Mouse (Mus musculus) embryo, embryonic 10 days (tissue): ENCODE data around the gene Rps6kb1.
"Not testable (repeated sequence)": the region's sequence is repeated elsewhere in the genome, so short reads cannot be mapped to it uniquely, and the experiment has no call there.

Source experiments
- DNase-seq: peaks from one replicate; pipeline ENCODE4 v3.0.0-alpha.2; 2015; ENCODE audit warnings: low spot score

The Rps6kb1 gene

DNA sequence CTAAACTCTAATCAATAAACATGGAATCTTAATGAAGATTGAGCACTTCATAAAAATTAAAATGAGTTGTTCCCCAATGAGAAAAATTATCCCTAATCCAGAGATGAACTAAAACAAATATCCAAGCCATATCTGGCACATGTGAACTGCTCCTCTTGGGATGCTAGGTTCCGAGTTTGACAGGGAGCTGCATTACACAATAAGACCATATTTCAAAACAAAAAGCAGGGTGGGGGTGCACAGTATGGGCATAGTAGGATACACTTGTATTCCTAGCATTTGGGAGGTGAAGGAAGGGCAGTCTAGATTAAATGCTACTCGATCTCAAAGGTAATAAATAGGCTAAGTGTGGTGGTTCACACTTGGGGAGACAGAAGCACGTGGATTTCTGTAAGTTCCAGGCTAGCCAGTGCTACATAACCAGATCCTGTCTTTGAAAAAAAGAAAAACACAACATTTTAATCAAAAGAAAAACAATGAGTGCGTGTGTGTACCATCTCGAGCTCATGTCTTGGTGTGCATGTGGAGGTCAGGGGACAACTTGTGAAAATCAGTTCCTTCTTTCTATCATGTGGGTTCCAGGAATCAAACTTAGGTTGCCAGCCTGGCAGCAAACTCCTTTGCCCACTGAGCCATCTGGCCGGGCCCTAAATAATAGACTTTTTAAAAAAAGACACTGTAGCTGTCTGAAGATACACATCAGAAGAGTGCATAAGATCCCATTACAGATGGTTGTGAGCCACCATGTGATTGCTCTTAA lies 4.7 kb downstream of the Rps6kb1 start:
- DNase-seq = no peak

DNA sequence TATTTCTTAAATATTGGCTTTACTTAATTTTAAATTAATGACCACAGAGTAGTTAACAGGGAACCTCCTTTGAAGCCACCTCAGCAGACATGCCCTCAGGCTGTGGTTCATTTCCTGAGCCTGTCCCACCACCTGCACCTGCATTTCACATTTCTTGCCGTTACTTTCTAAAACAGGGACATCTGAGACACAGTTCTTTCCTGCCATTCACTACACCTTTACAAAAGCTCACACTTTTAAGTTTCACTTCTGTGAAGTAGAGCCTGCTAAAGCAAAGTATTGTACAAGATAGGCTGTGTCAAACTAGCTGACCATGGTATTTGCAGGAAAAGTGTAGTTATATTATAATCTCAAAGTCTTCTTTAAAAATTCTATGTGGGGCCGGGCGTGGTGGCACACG lies 5.8 kb downstream of the Rps6kb1 start:
- DNase-seq = no peak

DNA sequence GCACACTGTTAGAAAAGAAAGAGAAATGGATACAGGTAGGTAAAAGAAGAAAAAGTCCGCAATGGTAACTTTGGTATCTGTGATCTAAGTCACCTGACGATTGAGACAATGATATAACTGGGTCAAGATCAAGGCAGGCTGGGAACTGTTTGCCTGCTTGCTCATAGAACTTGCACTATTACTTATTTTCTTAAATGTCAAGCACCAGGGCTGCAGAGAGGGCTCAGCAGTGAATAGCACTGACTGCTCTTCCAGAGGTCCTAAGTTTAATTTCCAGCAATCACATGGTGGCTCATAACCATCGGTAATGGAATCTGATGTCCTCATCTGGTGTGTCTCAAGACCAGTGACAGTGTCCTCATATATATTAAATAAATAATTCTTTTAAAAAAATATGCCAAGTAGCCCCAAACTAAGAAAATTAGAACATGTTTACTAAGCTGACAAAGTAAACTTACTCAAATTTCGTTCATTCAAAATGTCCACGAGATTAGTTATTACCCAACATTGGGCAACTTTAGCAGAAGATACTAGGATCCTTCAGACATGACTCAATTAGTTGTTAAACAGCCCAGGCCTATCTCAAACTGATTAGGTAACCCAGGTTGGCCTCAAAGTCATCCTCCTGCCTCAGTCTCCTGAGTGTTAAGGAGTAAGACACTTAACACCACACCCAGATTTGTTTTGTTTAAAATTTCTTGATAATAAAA lies 10.2 kb downstream of the Rps6kb1 start:
- DNase-seq = no peak

DNA sequence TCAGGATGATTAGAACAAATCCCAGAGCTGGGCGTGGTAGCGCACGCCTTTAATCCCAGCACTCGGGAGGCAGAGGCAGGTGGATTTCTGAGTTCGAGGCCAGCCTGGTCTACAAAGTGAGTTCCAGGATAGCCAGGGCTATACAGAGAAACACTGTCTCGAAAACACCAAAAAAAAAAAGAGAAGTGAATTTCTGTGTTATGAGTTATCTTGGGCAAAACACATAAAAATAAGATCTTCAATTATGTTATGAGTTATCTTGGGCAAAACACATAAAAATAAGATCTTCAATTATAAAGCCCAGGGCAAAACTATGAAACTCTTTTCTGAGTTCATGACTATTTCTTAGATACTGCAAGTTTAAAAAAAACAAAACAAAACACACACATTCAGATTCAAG lies 11.3 kb downstream of the Rps6kb1 start:
- not testable (repeated sequence) for DNase-seq

DNA sequence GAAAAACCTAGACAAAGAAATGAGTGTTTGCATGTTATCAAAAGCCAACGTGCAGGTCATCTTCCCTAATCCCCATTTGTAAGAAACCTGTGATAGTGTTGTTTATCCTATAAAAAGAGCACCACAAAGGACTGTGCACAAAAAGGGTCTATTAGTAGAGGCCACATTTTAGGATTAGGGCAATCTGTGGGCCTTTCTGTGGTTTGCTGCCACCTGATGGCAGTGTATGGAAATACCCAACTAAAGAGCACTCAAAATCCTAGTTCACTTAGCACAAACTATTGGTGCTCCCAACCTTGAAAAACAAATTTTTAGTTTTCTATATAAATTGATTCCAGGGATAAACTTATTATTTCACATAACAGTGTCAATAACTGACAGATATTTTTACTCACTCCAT lies 11.8 kb downstream of the Rps6kb1 start:
- peak; percentile 28 for DNase-seq

DNA sequence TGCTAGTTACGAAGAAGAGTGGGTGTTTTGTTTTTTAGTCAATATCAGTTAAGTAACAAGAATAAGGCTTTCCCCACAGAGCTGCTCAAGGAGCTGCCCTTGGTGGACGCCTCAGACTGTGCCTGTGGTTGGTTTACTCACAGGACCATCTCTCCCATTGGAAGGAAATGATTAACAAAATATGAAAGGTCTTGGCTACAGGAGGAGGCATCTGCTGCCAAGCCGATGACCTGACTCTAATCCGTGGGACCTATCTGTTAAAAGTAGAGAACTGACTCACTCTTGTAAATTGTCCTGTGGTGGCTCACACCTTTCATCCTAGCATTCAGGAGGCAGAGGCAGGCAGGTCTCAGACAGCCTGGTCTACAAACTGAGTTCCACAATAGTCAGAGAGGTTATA lies 17.1 kb downstream of the Rps6kb1 start:
- no peak for DNase-seq

DNA sequence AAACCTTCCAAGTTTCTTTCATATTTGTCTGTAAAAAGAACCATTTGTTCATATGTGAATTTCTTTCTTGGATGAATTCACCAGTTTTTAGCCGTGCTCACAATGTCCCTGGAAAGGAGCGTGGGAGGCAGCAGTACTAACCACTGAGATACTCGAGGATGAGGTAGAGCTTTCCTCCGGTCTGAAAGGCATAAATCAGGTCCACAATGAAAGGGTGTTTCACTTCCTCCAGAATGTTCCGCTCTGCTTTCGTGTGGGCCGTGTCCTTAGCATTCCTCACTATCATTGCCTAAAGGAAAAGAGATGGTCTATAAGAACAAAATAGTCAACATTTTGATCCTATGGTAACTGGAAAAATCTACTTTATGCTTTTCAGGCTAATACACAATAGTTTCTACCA lies 24.9 kb downstream of the Rps6kb1 start:
- no peak for DNase-seq

DNA sequence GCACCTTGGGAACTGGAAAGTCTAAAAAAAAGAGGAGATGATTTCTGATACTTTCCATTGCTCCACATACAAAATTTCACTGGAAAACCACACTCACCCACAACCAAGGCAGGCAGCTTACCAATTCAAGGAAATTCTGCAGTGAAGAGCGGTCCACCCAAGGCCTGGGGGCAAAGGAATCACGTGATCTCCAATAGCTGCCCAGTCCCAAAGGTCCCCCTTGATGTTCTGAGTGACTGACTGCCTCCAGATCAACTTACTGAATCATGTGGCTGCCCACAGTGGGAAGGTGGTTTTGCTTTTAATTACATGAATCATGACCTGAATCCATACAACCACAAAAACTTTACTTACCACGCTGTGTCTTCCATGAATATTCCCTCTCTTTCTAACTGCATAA lies 27.4 kb downstream of the Rps6kb1 start:
- DNase-seq = no peak

DNA sequence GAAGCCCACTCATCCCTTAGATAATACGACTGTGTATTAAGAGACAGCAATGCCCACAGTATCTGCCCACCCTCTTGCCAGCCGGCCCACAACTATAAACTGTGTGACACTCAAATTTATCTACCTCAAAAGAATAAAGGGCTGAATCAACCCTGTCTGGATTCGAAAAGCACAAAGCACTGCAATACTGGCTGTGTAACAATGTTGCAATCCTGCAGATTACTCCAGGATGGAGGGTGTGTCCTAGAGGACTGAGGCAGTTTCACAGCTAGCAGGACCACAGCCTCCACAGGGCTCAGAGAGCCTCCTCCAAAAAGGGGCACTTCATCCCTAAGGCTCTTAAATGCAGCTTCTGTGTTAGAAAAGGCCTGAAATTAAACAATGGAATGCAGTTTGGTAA lies 28.0 kb downstream of the Rps6kb1 start:
- no peak for DNase-seq

DNA sequence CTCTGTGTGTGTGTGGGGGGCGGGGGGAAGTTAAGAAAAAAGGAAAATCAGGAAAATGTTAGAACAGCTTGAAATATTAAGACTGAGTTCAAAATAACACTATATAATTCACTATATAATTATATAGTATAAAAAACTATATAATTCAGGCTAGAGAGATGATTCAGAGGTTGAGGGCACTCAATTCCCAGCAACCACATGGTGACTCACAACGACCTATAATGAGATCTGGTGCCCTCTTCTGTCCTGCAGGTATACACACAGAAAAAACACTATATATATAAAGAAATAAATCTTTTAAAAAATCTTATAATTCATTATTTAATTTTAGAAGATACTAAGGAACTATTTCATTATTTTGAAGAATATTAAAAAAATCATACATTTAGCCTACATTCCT lies 36.6 kb downstream of the Rps6kb1 start:
- DNase-seq = no peak

DNA sequence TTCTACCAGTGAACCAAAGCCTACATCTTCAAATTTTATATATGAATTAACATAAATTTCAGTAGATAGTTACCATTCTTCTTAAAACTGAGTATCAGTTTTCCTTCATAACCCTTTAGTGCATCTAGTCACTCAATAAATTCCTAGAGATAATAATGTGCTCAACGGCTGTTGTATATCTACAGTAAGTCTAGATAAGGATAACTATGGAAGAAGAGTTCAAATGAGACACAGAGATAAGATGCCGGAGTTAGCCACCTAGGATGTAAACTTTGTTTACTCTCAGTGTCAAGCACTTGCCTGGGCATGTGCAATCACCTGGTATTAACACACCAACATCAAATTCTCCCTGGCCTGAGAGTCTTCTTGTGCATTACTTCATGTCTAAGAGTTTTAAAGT lies 37.3 kb downstream of the Rps6kb1 start:
- no peak for DNase-seq

DNA sequence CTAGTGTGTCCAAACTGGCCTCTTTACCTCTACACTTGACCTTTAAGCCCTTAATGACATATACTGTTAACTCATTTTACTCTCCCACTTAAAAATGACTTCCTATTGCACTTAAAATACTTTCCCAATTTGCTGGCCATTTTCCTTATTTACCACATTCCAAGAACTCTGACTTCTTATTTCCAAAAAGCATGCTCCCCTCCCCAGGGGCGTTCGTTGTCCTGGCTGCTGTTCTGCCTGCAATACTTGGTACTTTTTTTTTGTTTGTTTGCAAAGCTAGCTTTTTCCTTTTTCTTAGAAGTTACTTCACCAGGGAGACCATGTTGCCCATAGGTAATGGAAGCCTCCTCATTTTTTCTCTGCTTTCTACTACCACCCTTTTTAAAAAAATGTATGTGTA lies 41.5 kb downstream of the Rps6kb1 start:
- no peak for DNase-seq

DNA sequence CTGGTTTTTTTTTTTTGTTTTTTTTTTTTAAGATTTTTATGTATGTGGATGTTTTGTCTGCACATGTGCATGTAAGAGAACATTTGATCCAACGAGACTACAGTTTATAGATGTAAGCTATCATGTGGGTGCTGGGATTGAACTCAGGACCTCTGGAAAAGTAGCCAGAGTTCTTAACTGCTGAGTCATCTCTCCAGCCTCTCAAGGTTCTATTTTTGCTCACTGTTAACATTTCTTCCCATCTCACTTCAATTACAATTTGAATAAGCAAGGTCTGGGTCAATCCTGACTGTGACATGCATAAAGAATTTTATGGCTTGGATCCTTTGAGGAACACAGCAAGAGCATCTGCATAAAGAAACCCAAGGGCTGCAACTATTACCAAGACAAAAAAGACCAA lies 43.8 kb downstream of the Rps6kb1 start:
- no peak for DNase-seq

DNA sequence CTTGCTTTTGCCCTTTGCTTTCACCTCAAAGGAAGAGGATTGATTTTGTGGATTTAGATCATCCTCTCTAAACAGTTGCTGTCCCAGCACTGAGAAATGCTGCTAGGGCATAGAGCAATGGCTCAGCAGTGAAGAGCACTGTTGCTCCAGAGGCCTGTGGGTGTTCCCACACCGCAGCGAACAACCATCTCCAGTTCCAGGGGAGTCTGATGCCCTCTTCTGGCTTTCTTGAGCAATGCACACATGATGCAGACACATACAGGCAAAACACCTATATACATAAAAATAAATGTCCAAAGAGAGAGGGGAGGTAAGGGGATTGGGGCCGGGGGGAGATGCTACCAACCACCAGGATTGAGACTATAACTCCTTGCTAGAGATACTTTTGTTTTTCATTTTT lies 46.7 kb downstream of the Rps6kb1 start:
- no peak for DNase-seq

DNA sequence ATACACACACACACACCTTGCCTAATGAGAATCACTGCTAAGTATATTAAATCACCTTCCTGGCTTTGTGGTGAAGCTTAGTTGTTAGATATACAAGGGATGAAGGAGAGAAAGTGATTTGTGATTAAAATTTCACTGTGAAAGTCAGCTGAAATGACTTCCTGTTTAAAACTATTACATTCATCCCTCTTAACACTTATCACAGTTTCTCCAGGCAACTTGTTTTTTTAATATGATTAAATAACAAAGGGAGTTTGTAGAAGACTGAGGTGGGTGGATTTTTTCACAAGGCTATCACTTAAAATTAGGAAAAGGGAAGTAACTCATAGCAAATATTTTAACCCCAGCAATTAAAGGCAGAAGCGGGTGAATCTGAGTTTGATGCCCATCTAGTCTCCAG lies 47.2 kb downstream of the Rps6kb1 start:
- no peak for DNase-seq

DNA sequence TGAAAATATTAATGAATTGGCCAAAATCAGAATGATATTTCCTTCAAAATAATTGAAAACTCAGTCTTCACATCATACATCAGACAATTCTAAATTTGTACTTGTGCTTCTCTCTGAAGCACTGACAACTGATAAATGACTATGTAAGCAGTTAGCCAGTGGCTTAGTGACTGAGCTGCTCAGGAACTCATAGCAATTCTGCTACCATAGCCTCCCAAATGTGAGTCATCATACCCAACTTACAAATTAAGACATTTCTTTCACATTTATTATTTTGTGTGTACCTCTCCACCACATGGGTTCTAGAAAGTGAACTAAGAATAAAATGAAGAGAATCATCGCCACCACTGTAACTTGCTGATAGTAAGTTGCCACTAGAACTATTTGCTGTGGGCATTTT lies 53.8 kb downstream of the Rps6kb1 start:
- DNase-seq = no peak

DNA sequence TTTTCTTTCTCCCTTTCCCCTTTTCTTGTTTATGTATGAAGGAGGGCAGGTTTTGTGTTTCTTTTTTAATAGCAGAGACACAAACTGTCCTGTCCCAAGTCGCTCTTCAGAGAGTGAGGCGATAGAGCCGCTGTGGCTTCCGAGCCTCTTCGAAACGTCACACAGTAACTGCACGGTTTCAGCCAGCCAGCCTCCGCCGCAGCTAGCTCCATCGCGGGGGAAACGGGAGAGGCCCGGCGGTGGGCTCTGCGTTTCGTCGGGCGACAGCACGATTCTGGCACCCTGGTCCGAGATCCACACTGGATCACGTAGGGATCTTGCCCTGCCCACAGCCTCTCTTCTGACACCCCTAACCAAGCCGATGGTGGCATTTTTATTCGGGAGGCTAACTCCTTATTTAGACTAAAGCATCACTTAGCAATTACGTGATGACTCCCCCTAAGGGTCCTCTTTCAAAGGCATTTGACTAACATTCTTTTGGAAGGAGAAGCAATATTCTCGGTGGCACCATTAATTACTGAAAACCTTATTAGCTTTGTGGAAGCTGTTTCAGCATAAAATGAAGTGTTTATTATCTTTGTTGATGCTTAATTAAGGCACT lies 59.6 kb downstream of the Rps6kb1 start:
- DNase-seq = peak; percentile 73

DNA sequence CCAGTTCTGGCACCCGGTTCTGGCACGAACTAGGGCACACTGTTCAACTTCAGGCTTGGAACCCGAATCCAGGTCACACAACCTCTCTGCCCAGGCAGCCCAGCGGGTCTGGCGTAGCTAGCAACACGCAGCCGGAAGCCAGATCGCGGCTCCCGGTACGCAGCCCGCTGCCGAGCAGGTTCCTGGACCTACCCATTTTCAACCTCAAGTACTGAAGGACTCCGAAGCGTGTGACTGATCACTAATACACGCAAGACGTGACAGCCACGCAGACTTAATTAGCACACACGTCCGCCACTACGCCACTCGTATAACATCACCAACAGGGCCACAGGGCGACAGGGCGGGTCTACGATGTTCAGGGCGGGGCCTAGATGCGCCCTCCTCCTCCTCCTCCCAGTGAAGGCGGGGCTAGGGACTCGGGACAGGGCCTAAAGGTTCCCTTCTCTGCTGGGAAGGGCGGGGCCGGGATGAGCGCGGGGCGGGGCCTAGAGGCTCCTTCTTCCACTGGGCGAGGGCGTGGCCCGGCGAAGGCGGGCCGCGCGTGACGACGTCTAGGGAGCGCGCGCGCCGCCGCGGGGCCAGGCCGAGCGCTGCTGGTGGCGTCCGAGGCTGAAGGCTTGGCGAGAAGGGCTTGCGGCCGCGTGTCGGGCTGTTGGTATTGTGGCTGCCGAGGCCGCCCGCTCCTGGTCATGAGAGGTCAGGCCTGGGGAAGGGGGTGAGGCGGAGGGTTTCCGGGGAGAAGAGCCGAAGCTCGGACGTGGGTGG lies 60.3 kb downstream of the Rps6kb1 start, which contains the start of gene Rnft1:
Rnft1 (plus strand) TSS at position 557 of the 768 bp plus-strand sequence.
- DNase-seq = peak; percentile 98

DNA sequence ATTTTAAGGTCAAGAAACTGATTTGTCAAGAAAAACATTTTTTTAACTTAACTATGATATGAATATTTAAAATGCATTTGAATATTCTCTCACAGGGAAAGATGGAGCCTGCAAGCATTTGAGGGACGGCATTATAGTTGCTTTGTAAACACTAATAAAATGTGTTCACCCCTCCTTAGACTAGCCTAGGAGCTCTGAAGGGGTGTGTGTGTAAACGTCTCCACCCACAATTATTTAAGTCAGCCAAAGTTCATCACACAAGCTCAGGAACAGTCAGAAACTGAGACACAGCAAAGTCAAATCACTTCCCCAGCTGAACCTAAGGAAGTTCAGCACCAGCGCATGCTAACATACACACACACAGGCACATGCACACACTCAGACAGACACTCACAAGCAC lies 71.0 kb downstream of the Rps6kb1 start:
- no peak for DNase-seq

DNA sequence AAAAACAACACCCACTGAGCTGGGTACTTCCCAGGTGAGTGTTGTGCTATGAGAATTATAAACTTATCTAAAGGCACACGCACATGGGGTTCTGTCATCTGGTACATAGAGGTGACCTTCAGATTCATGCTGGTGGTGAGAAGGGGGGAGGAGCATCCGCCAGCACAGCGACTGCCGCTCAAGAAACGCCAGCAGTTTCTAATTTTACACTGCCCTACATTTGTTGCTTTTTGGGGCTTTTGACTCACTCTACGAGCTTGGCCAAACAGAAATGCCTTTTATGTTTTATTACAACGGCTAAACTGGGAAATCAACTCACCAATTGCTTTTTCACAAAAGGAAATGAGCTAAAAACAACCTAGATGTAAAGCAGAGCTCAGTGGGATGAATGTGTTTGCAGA lies 71.8 kb downstream of the Rps6kb1 start:
- no peak for DNase-seq

DNA sequence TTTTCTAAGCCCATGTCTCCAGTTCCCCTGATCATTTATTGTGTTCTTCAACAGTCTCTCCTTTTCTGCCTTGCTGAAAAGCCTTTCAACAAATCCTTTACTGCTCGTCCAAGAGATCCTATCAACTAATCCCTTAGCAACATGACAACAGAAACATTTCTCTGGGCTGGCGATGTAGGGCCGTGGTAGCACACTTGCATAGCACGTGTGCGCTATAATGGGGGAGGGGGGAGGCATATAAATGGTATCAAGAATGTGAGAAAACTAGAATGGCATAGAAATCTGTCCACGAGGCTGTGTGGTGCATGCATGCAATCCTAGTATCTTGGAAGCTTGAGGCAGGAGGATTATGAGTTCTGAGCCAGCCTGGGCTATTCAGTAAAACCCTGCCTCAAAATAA lies 72.8 kb downstream of the Rps6kb1 start:
- DNase-seq = no peak

DNA sequence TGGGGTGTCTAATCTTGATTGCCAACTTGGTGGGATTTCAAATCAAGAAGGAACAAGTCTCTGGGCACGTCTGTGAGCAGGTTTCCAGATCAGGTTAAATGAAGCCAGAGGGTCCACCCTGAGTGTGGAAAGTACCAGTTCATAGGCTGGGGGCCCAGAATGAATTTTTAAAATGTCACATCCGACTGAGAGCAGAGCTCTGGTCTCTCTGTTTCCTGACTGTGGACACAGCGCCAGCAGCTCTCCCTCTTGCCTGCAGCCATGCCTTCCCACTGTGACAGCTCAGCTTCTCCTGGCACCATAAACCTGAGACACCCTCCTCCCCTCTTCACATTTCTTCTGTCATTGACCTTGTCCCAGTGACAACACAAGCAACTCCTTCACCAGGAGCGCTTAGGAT lies 75.6 kb downstream of the Rps6kb1 start:
- no peak for DNase-seq

DNA sequence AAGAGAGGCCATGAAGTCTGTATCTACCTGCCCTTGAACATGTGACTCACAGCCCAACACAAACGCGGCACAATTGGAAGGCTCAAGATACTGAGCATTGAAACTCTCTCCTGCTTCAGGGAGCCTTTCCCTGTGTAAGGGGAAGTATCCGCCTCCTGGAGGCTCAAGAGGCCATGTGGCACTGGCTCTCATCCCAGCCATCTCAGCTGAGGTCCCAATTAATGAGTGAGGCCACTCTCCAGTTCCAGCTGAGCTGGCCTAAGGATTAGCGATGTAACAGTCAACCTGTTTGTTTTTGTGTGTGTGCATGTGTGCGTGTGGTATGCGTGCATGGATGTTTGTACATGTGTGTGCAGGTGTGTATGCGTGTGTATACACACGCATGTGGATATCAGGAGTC lies 76.3 kb downstream of the Rps6kb1 start:
- DNase-seq = no peak
